Mouse (Mus musculus) forebrain, embryonic 15.5 days (tissue): ENCODE data around the gene Tmx2. TPM values are rescaled to one million over a fixed set of nuclear protein-coding genes. Genes with fewer than 3 reads are reported as not detected.
A peak's percentile ranks its signal among the peaks of the same experiment; 100 is the strongest.

Experiments
- ATAC-seq: fragments of 200-750 bp; cut with Nextera tagmentation; replicated peaks from 2 replicates; pipeline ENCODE4 v1.8.0; 2017; ENCODE audit warnings: mild to moderate bottlenecking, moderate TSS enrichment, moderate library complexity
- H3K27ac ChIP-seq: fragments of 300-500 bp; sonication (generic); replicated peaks from 2 replicates; pipeline ENCODE4 v1.5.1; 2015; ENCODE audit warnings: mild to moderate bottlenecking, inconsistent platforms
- H3K27me3 ChIP-seq: fragments of 300-500 bp; sonication (generic); 2 replicates; pipeline ENCODE4 v1.6.1; 2015; ENCODE audit warnings: inconsistent platforms
- H3K36me3 ChIP-seq: fragments of 300-500 bp; sonication (generic); 2 replicates; pipeline ENCODE4 v1.6.1; 2015; ENCODE audit warnings: mild to moderate bottlenecking, inconsistent platforms
- H3K4me1 ChIP-seq: fragments of 300-500 bp; sonication (generic); 2 replicates; pipeline ENCODE4 v1.6.1; 2015; ENCODE audit warnings: inconsistent platforms
- H3K4me2 ChIP-seq: fragments of 300-500 bp; sonication (generic); replicated peaks from 2 replicates; pipeline ENCODE4 v1.6.1; 2015; ENCODE audit warnings: mild to moderate bottlenecking, inconsistent platforms
- H3K4me3 ChIP-seq: fragments of 300-500 bp; sonication (generic); 2 replicates; pipeline ENCODE4 v1.5.1; 2015; ENCODE audit warnings: mild to moderate bottlenecking, inconsistent platforms
- H3K9ac ChIP-seq: fragments of 300-500 bp; sonication (generic); replicated peaks from 2 replicates; pipeline ENCODE4 v1.6.1; 2015; ENCODE audit warnings: mild to moderate bottlenecking, inconsistent platforms
- H3K9me3 ChIP-seq: fragments of 300-500 bp; sonication (generic); 2 replicates; pipeline ENCODE4 v1.6.1; 2016; ENCODE audit warnings: inconsistent platforms
- WGBS: fragments of 180-500 bp; shearing (Covaris S2); methylation state at CpG from one replicate; pipeline ENCODE4 v1.1.7; 2015; ENCODE audit warnings: mixed read lengths; 5-methylcytosine and 5-hydroxymethylcytosine counted together
- polyA plus RNA-seq: library from polyadenylated mRNA; unstranded; fragments of >200 nt; fragmentation: Nextera tagmentation; extraction: Ambion mirVana; gene quantifications from 2 replicates; pipeline ENCODE4 v1.2.1, GENCODE M21; 2015

Tmx2 gene
- polyA plus RNA-seq, 1 experiment from 2014 or later = 209 TPM

GRCm38 (mm10) chr2:84714811-84715561, 36.0 kb upstream of the Tmx2 start, which contains the start of gene Zdhhc5:
TSS of gene Zdhhc5 (minus strand) at chr2:84715180.
- peak; percentile 97 for ATAC-seq
- Histone ChIP-seq H3K9me3 (no peaks in the 10 kb centered on the region), H3K27me3 (no peaks in the 10 kb centered on the region), H3K4me2 (peak within 1 kb of the TSS; percentile 58), H3K9ac (peak within 1 kb of the TSS; percentile 91), H3K4me3 (peak within 1 kb of the TSS; percentile 83), H3K27ac (peak within 1 kb of the TSS; percentile 94), H3K36me3 (peaks cover 12% of the 10 kb centered on the region), H3K4me1 (peaks cover 27% of the 10 kb centered on the region)
- under 1% methylated on average over 102 of the region's 107 CpGs for WGBS

GRCm38 (mm10) chr2:84714422-84714810, 35.5 kb upstream of the Tmx2 start:
- Histone ChIP-seq H3K36me3 (peaks cover 16% of the 10 kb centered on the region), H3K4me1 (peaks cover 30% of the 10 kb centered on the region), H3K27me3 (no peaks in the 10 kb centered on the region), H3K4me3 (peak overlapping the region; percentile 83), H3K4me2 (peak overlapping the region; percentile 57), H3K9ac (peak overlapping the region; percentile 91), H3K9me3 (no peaks in the 10 kb centered on the region), H3K27ac (peak overlapping the region; percentile 94)
- WGBS = under 1% methylated on average over 22 of the region's 26 CpGs
- ATAC-seq = peak; percentile 21

- WGBS = 82% methylated on average over 2 of the region's 2 CpGs
- no peaks in the 10 kb centered on the region for H3K27me3 ChIP-seq
- no peak overlapping the region for H3K4me2 ChIP-seq
- no peak overlapping the region for H3K9ac ChIP-seq
- peaks cover 47% of the 10 kb centered on the region for H3K4me1 ChIP-seq
- no peak for ATAC-seq
- no peak overlapping the region for H3K4me3 ChIP-seq
- peaks cover 21% of the 10 kb centered on the region for H3K36me3 ChIP-seq
- H3K9me3 ChIP-seq = no peaks in the 10 kb centered on the region
- H3K27ac ChIP-seq = no peak overlapping the region
Measured at GRCm38 (mm10) chr2:84711898-84712297, 33.0 kb upstream of the Tmx2 start.

- H3K9me3 ChIP-seq = no peaks in the 10 kb centered on the region
- no peak overlapping the region for H3K4me3 ChIP-seq
- no peak overlapping the region for H3K27ac ChIP-seq
- ATAC-seq = no peak
- H3K4me2 ChIP-seq = no peak overlapping the region
- 8% methylated on average over 1 of the region's 1 CpGs for WGBS
- H3K27me3 ChIP-seq = no peaks in the 10 kb centered on the region
- H3K4me1 ChIP-seq = peaks cover 29% of the 10 kb centered on the region
- H3K36me3 ChIP-seq = peaks cover 30% of the 10 kb centered on the region
- no peak overlapping the region for H3K9ac ChIP-seq
Measured at GRCm38 (mm10) chr2:84707523-84707922, 28.6 kb upstream of the Tmx2 start.

GRCm38 (mm10) chr2:84705295-84705694, 26.4 kb upstream of the Tmx2 start:
- peaks cover 22% of the 10 kb centered on the region for H3K4me1 ChIP-seq
- H3K9me3 ChIP-seq = no peaks in the 10 kb centered on the region
- WGBS = 97% methylated on average over 1 of the region's 1 CpGs
- ATAC-seq = no peak
- no peaks in the 10 kb centered on the region for H3K27me3 ChIP-seq
- H3K27ac ChIP-seq = no peak overlapping the region
- peaks cover 26% of the 10 kb centered on the region for H3K36me3 ChIP-seq
- H3K9ac ChIP-seq = no peak overlapping the region
- H3K4me2 ChIP-seq = no peak overlapping the region
- H3K4me3 ChIP-seq = no peak overlapping the region

- 64% methylated on average over 5 of the region's 5 CpGs for WGBS
- H3K4me1 ChIP-seq = peaks cover 19% of the 10 kb centered on the region
- no peak overlapping the region for H3K9ac ChIP-seq
Measured at GRCm38 (mm10) chr2:84704329-84704728, 25.4 kb upstream of the Tmx2 start.

GRCm38 (mm10) chr2:84703497-84703896, 24.6 kb upstream of the Tmx2 start:
- Histone ChIP-seq H3K27ac (no peak overlapping the region), H3K4me2 (no peak overlapping the region), H3K27me3 (no peaks in the 10 kb centered on the region), H3K4me1 (peaks cover 18% of the 10 kb centered on the region), H3K36me3 (peaks cover 25% of the 10 kb centered on the region), H3K9me3 (no peaks in the 10 kb centered on the region), H3K9ac (no peak overlapping the region), H3K4me3 (no peak overlapping the region)
- no peak for ATAC-seq
- WGBS = 89% methylated on average over 1 of the region's 1 CpGs

More at GRCm38 (mm10) chr2:84704329-84704728, 25.4 kb upstream of the Tmx2 start:
- no peak overlapping the region for H3K4me2 ChIP-seq
- ATAC-seq = no peak
- H3K27ac ChIP-seq = no peak overlapping the region
- H3K36me3 ChIP-seq = peaks cover 23% of the 10 kb centered on the region
- H3K27me3 ChIP-seq = no peaks in the 10 kb centered on the region
- no peak overlapping the region for H3K4me3 ChIP-seq
- H3K9me3 ChIP-seq = no peaks in the 10 kb centered on the region

GRCm38 (mm10) chr2:84695007-84695695, 16.2 kb upstream of the Tmx2 start:
- Histone ChIP-seq H3K27me3 (no peaks in the 10 kb centered on the region), H3K4me1 (no peaks in the 10 kb centered on the region), H3K36me3 (peaks cover 63% of the 10 kb centered on the region), H3K4me3 (no peak overlapping the region), H3K9me3 (no peaks in the 10 kb centered on the region), H3K27ac (no peak overlapping the region), H3K9ac (no peak overlapping the region), H3K4me2 (no peak overlapping the region)
- WGBS = 92% methylated on average over 5 of the region's 5 CpGs
- ATAC-seq = no peak

GRCm38 (mm10) chr2:84690050-84690449, 11.1 kb upstream of the Tmx2 start:
- ATAC-seq = 0 out of 2 replicates have a peak, but pooled peaks have one; percentile 18
- no peak overlapping the region for H3K4me2 ChIP-seq
- H3K36me3 ChIP-seq = peaks cover 88% of the 10 kb centered on the region

GRCm38 (mm10) chr2:84688080-84688844, 9.3 kb upstream of the Tmx2 start:
- WGBS = 85% methylated on average over 2 of the region's 2 CpGs
- Histone ChIP-seq H3K36me3 (peaks cover 85% of the 10 kb centered on the region), H3K4me2 (no peak overlapping the region), H3K9ac (no peak overlapping the region), H3K27me3 (no peaks in the 10 kb centered on the region), H3K9me3 (no peaks in the 10 kb centered on the region), H3K27ac (no peak overlapping the region), H3K4me3 (no peak overlapping the region), H3K4me1 (no peaks in the 10 kb centered on the region)
- no peak for ATAC-seq

More at GRCm38 (mm10) chr2:84690050-84690449, 11.1 kb upstream of the Tmx2 start:
- Histone ChIP-seq H3K4me1 (no peaks in the 10 kb centered on the region), H3K27ac (no peak overlapping the region), H3K27me3 (no peaks in the 10 kb centered on the region), H3K9ac (no peak overlapping the region), H3K4me3 (no peak overlapping the region), H3K9me3 (no peaks in the 10 kb centered on the region)
- 89% methylated on average over 12 of the region's 12 CpGs for WGBS

GRCm38 (mm10) chr2:84682605-84683183, 3.8 kb upstream of the Tmx2 start:
- Histone ChIP-seq H3K27ac (no peak overlapping the region), H3K27me3 (no peaks in the 10 kb centered on the region), H3K9ac (no peak overlapping the region), H3K4me2 (no peak overlapping the region), H3K36me3 (peaks cover 41% of the 10 kb centered on the region), H3K4me3 (no peak overlapping the region), H3K4me1 (peaks cover 11% of the 10 kb centered on the region), H3K9me3 (no peaks in the 10 kb centered on the region)
- no peak for ATAC-seq
- WGBS = 83% methylated on average over 6 of the region's 6 CpGs
